Mouse (Mus musculus): ENCODE data around the gene Fam167b. TPM values are rescaled to one million over a fixed set of nuclear protein-coding genes. Genes with fewer than 3 reads are reported as not detected.

The Fam167b gene
- polyA plus RNA-seq (2011; ENCODE audit: insufficient read depth, insufficient read length, low replicate concordance, missing spikeins), result 9.0 TPM in 2 replicates

DNA sequence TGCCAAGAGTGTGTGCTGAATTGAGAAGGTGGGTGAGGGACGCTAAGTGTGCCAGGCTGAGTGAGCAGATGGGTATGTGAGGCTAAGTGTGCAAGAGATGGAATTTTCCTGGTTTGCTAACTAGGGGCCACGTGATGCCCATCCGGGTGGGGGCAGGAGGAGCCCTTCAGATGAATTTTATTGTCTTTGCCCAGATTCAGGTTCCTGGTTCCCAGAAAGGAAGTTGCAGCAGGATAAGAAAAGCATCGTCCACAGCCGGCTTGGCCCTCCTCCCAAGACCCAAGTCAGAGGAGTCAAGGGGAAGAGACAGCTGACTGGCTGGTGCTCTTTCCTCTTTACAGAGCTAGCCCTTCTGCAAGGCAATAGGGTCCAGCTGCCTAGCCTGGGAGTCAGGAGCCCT, at the start of gene Fam167b:
Fam167b (minus strand) TSS at position 84 of the 400 bp plus-strand sequence.
- TF ChIP-seq CTCF (IDR thresholded peaks at IDR 0.05; ENCODE audit: control insufficient read depth, insufficient read depth, low read length) (no peak), POLR2A (IDR thresholded peaks at IDR 0.05; ENCODE audit: borderline replicate concordance, control insufficient read depth, low read depth, low read length) (no peak)
- WGBS, result 57% methylated on average over 5 of the region's 5 CpGs
- no peak within 1 kb of the TSS for H3K4me3 ChIP-seq (replicated peaks; ENCODE audit: control insufficient read depth, low read depth, low read length)

DNA sequence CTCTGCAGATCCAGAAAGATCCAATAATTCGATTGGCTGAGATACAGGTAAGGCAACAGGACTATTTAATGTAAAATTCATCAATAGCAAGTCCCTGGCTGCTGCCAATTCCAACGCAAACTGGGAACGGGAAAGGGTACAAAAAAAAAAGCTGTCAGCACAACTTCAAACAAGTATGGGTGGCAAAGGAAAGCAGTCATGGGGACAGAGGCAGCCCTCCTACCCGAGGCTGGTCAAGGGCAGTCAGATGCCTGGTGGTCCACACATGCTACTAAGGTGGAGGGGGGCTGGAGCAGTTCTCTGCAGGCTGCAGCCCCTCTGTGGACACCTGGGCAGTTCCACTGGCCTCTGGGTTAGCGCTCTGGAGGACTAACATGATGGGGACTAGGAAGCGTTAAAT, 47.7 kb upstream of the Fam167b start:
- Histone ChIP-seq H3K27ac (ENCODE audit: control insufficient read depth, insufficient read depth, low read depth, low read length, poor library complexity) (no peak overlapping the region), H3K4me3 (replicated peaks; ENCODE audit: control insufficient read depth, low read depth, low read length) (no peak overlapping the region), H3K4me1 (ENCODE audit: control insufficient read depth, insufficient read depth, low read length) (peaks cover 4% of the 10 kb centered on the region; the same call in 1 of the 2 replicates)
- WGBS, result 83% methylated on average over 6 of the region's 6 CpGs
- no peak for TF ChIP-seq CTCF (IDR thresholded peaks at IDR 0.05; ENCODE audit: control insufficient read depth, insufficient read depth, low read length)
- no peak for TF ChIP-seq POLR2A (IDR thresholded peaks at IDR 0.05; ENCODE audit: borderline replicate concordance, control insufficient read depth, low read depth, low read length)

More for the DNA sequence above, at the start of gene Fam167b:
- 0 out of 2 replicates have a peak within 1 kb of the TSS, but pooled peaks have one; percentile 4 for H3K27ac ChIP-seq (ENCODE audit: control insufficient read depth, insufficient read depth, low read depth, low read length, poor library complexity)
- peaks cover 4% of the 10 kb centered on the region; the same call in 1 of the 2 replicates for H3K4me1 ChIP-seq (ENCODE audit: control insufficient read depth, insufficient read depth, low read length)

- H3K4me3 ChIP-seq (replicated peaks; ENCODE audit: control insufficient read depth, low read depth, low read length), result no peak overlapping the region
- WGBS, result 46% methylated on average over 4 of the region's 4 CpGs
- no peak for TF ChIP-seq CTCF (IDR thresholded peaks at IDR 0.05; ENCODE audit: control insufficient read depth, insufficient read depth, low read length)
- TF ChIP-seq POLR2A (IDR thresholded peaks at IDR 0.05; ENCODE audit: borderline replicate concordance, control insufficient read depth, low read depth, low read length), result no peak
- H3K4me1 ChIP-seq (ENCODE audit: control insufficient read depth, insufficient read depth, low read length), result peaks cover 4% of the 10 kb centered on the region; the same call in 1 of the 2 replicates
- no peak overlapping the region; the same call in 1 of the 2 replicates for H3K27ac ChIP-seq (ENCODE audit: control insufficient read depth, insufficient read depth, low read depth, low read length, poor library complexity)
Observed at GRCm38 (mm10) chr4:129625496-129625895, 47.1 kb upstream of the Fam167b start.

- peaks cover 4% of the 10 kb centered on the region; the same call in 1 of the 2 replicates for H3K4me1 ChIP-seq (ENCODE audit: control insufficient read depth, insufficient read depth, low read length)
- TF ChIP-seq POLR2A (IDR thresholded peaks at IDR 0.05; ENCODE audit: borderline replicate concordance, control insufficient read depth, low read depth, low read length) (no peak), CTCF (IDR thresholded peaks at IDR 0.05; ENCODE audit: control insufficient read depth, insufficient read depth, low read length) (no peak)
- WGBS, result 0% methylated on average over 6 of the region's 6 CpGs
- H3K4me3 ChIP-seq (replicated peaks; ENCODE audit: control insufficient read depth, low read depth, low read length), result peak overlapping the region; percentile 78
- peak overlapping the region; percentile 78 for H3K27ac ChIP-seq (ENCODE audit: control insufficient read depth, insufficient read depth, low read depth, low read length, poor library complexity)
Observed at GRCm38 (mm10) chr4:129625029-129625370, 46.7 kb upstream of the Fam167b start.

GRCm38 (mm10) chr4:129624281-129625028, 46.1 kb upstream of the Fam167b start:
- peak overlapping the region; percentile 78 for H3K27ac ChIP-seq (ENCODE audit: control insufficient read depth, insufficient read depth, low read depth, low read length, poor library complexity)
- TF ChIP-seq POLR2A (IDR thresholded peaks at IDR 0.05; ENCODE audit: borderline replicate concordance, control insufficient read depth, low read depth, low read length) (peak; percentile 67; the same call in 1 of the 2 replicates), CTCF (IDR thresholded peaks at IDR 0.05; ENCODE audit: control insufficient read depth, insufficient read depth, low read length) (no peak)
- H3K4me3 ChIP-seq (replicated peaks; ENCODE audit: control insufficient read depth, low read depth, low read length), result peak overlapping the region; percentile 78
- peaks cover 4% of the 10 kb centered on the region; the same call in 1 of the 2 replicates for H3K4me1 ChIP-seq (ENCODE audit: control insufficient read depth, insufficient read depth, low read length)
- 0% methylated on average over 18 of the region's 18 CpGs for WGBS

DNA sequence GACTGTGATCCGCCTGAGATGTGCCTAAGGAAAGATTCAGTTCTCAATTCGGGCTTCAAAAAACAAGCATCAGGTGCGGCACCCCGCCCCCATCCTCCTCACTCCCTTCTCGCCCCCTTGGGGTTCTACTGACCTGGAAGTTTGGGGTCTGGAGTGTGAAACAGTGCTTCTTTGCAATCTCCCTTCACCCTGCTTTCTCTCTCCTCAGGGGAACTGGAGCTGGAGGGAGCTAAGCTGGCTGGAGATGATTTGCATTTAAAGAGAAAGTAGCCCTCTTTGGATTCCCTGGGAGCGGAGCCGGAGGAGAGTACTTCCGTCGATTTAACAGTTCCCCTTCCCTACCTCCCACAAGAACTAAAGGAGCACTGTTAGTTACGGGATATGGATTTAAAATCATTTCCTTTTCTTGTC, 45.3 kb upstream of the Fam167b start, which contains the start of gene Ccdc28b:
Ccdc28b (minus strand) TSS at position 267 of the 411 bp plus-strand sequence.
- Histone ChIP-seq H3K4me1 (ENCODE audit: control insufficient read depth, insufficient read depth, low read length) (peaks cover 5% of the 10 kb centered on the region; the same call in 1 of the 2 replicates), H3K27ac (ENCODE audit: control insufficient read depth, insufficient read depth, low read depth, low read length, poor library complexity) (peak within 1 kb of the TSS; percentile 78), H3K4me3 (replicated peaks; ENCODE audit: control insufficient read depth, low read depth, low read length) (peak within 1 kb of the TSS; percentile 78)
- under 1% methylated on average over 10 of the region's 10 CpGs for WGBS
- TF ChIP-seq CTCF (IDR thresholded peaks at IDR 0.05; ENCODE audit: control insufficient read depth, insufficient read depth, low read length) (no peak), POLR2A (IDR thresholded peaks at IDR 0.05; ENCODE audit: borderline replicate concordance, control insufficient read depth, low read depth, low read length) (no peak)

GRCm38 (mm10) chr4:129622803-129623535, 44.6 kb upstream of the Fam167b start:
- TF ChIP-seq POLR2A (IDR thresholded peaks at IDR 0.05; ENCODE audit: borderline replicate concordance, control insufficient read depth, low read depth, low read length) (no peak), CTCF (IDR thresholded peaks at IDR 0.05; ENCODE audit: control insufficient read depth, insufficient read depth, low read length) (no peak)
- no peak overlapping the region for H3K27ac ChIP-seq (ENCODE audit: control insufficient read depth, insufficient read depth, low read depth, low read length, poor library complexity)
- 22% methylated on average over 8 of the region's 8 CpGs for WGBS
- peak overlapping the region; percentile 78 for H3K4me3 ChIP-seq (replicated peaks; ENCODE audit: control insufficient read depth, low read depth, low read length)
- peaks cover 5% of the 10 kb centered on the region; the same call in 1 of the 2 replicates for H3K4me1 ChIP-seq (ENCODE audit: control insufficient read depth, insufficient read depth, low read length)

All from bone marrow, adult 2 months (tissue).